Mouse (Mus musculus) testis, adult 2 months (tissue): ENCODE measurements at regions not wholly inside any gene's neighbourhood (a gene's known extent, or its start where the extent isn't known, plus 50 kb on each side); places are given as distances from the start of the nearest gene placed in this dataset.

Experiments used
- CTCF ChIP-seq: fragments of 200-500 bp; IDR thresholded peaks from 2 replicates; pipeline ENCODE4 v1.5.1; 2012; ENCODE audit warnings: low read depth, mild to moderate bottlenecking, inconsistent platforms, low read length, moderate library complexity; ENCODE audit not compliant: control insufficient read depth, insufficient read depth, insufficient replicate concordance
- POLR2A ChIP-seq: fragments of 200-500 bp; IDR thresholded peaks from 2 replicates; pipeline ENCODE4 v1.6.1; 2012; ENCODE audit warnings: low read depth, mild to moderate bottlenecking, inconsistent platforms, low read length, moderate library complexity; ENCODE audit not compliant: control insufficient read depth

- TF ChIP-seq CTCF = no peak
- no peak for TF ChIP-seq POLR2A
Observed at GRCm38 (mm10) chr9:111774229-111774628, 84.1 kb upstream of the Stac start.
